13 mouse cellular contexts compared by ENCODE assay signal in the genomic region with DNA sequence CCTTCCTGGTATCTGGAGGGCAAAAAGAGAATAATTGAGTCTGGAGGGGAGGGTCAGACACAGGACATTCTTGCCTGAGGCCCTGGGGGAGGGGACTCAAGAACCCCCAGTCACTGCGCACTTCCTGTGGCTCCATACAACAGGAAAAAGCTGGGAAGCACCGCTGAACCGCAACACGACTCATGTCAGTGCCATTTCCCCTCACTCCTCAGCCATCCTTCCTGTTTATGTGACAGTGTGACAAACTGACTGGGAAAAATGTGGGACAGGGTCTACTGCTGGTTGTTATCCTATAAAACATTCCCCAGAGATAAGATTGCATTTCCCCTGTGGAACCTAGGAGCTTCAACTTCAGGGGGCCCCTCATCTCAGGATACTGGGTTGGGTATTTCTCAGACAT. TPM values are rescaled to one million over a fixed set of nuclear protein-coding genes. Genes with fewer than 3 reads are reported as not detected.
DNase-seq lines count a peak whose midpoint lies in the region; ATAC-seq and TF ChIP-seq lines count a peak whose summit lies in the region.
"Had no signal": no experiment of that assay in that cellular context is flagged by ENCODE, and none has a peak within 500 bp of the region (broad histone marks: within the 10 kb centered on the region; RNA-seq: fewer than 3 reads in every experiment).

No protein-coding gene starts in this region.

- H3K4me3 ChIP-seq in heart, embryonic 10.5 days: no peak overlapping the region
- H3K4me3 ChIP-seq in kidney, embryonic 15.5 days (replicated peaks): no peak overlapping the region
- no peak overlapping the region for H3K4me3 ChIP-seq in liver, embryonic 14.5 days (ENCODE audit: insufficient read depth in 1 of 2, low read depth in 2 of 2, low read length in 2 of 2)
- H3K4me3 ChIP-seq in megakaryocyte, embryonic 14.5 days (replicated peaks): peak overlapping the region; percentile 26
- H3K4me3 ChIP-seq: left cerebral cortex, adult 2 months; neural tube, embryonic 12.5 days had no signal

- ATAC-seq in kidney, embryonic 15.5 days (replicated peaks; ENCODE audit: low FRiP score): no peak; the same call in 1 of the 2 replicates
- peak; percentile 38; the same call in 1 of the 2 replicates for ATAC-seq in liver, embryonic 14.5 days (ENCODE audit: insufficient read depth)
- ATAC-seq: forebrain, embryonic 14.5 days; inflammation-experienced regulatory T-cells, adult 6 months had no signal

- no peak overlapping the region for H3K9ac ChIP-seq in kidney, embryonic 15.5 days
- no peak overlapping the region for H3K9ac ChIP-seq in liver, embryonic 14.5 days (replicated peaks)
- H3K9ac ChIP-seq: neural tube, embryonic 12.5 days had no signal

- peak overlapping the region; percentile 62 for H3K27ac ChIP-seq in heart, embryonic 10.5 days
- H3K27ac ChIP-seq in kidney, embryonic 15.5 days: peak overlapping the region; percentile 59
- no peak overlapping the region for H3K27ac ChIP-seq in liver, embryonic 14.5 days
- H3K27ac ChIP-seq: left cerebral cortex, adult 2 months; neural tube, embryonic 12.5 days had no signal

- no peak for TF ChIP-seq CTCF in liver, embryonic 14.5 days (IDR thresholded peaks at IDR 0.05; ENCODE audit: low read depth)

- intact Hi-C loops in heart, postnatal 10 days (cut with DNase I): no loop called here
- intact Hi-C loops in left cerebral cortex, postnatal 14 days (cut with DNase I): no loop called here

- H3K9me3 ChIP-seq in heart, embryonic 10.5 days: no peaks in the 10 kb centered on the region
- no peaks in the 10 kb centered on the region for H3K9me3 ChIP-seq in kidney, embryonic 15.5 days (replicated peaks)
- H3K9me3 ChIP-seq in liver, embryonic 14.5 days (ENCODE audit: control insufficient read depth, low read length): no peaks in the 10 kb centered on the region
- H3K9me3 ChIP-seq in megakaryocyte, embryonic 14.5 days: no peaks in the 10 kb centered on the region
- H3K9me3 ChIP-seq: neural tube, embryonic 12.5 days had no signal

- no peak overlapping the region for H3K4me2 ChIP-seq in kidney, embryonic 15.5 days
- no peak overlapping the region for H3K4me2 ChIP-seq in liver, embryonic 14.5 days (ENCODE audit: low read depth)
- H3K4me2 ChIP-seq: neural tube, embryonic 12.5 days had no signal

- 60% methylated on average over 4 of the region's 4 CpGs for WGBS in heart, embryonic 10.5 days
- 61% methylated on average over 4 of the region's 4 CpGs for WGBS in kidney, embryonic 15.5 days
- WGBS in liver, embryonic 14.5 days (ENCODE audit: insufficient replicate concordance): 18% methylated on average over 4 of the region's 4 CpGs

- DNase-seq in heart, embryonic 10.5 days (ENCODE audit: low spot score): no peak
- DNase-seq in heart, postnatal 10 days: no peak
- DNase-seq in liver, embryonic 14.5 days (ENCODE audit: low read depth in 3 of 3, low spot score in 3 of 3): no peak
- no peak for DNase-seq in left cerebral cortex, postnatal 14 days (ENCODE audit: low spot score in 2 of 2)
- no peak for DNase-seq in right cerebral cortex, postnatal 4 days
- DNase-seq: right cerebral cortex, postnatal 25 days had no signal

- H3K27me3 ChIP-seq in heart, embryonic 10.5 days (ENCODE audit: insufficient read depth, poor library complexity, severe bottlenecking): no peaks in the 10 kb centered on the region
- no peaks in the 10 kb centered on the region for H3K27me3 ChIP-seq in kidney, embryonic 15.5 days
- H3K27me3 ChIP-seq in liver, embryonic 14.5 days (ENCODE audit: control insufficient read depth, insufficient read depth, low read length): no peaks in the 10 kb centered on the region
- no peaks in the 10 kb centered on the region for H3K27me3 ChIP-seq in megakaryocyte, embryonic 14.5 days (replicated peaks)
- H3K27me3 ChIP-seq: neural tube, embryonic 12.5 days had no signal

- peaks cover 20% of the 10 kb centered on the region for H3K4me1 ChIP-seq in heart, embryonic 10.5 days
- H3K4me1 ChIP-seq in kidney, embryonic 15.5 days: no peaks in the 10 kb centered on the region
- H3K4me1 ChIP-seq in liver, embryonic 14.5 days (replicated peaks; ENCODE audit: control insufficient read depth in 2 of 2, insufficient read depth in 2 of 2, low read length in 1 of 2): peaks cover 2 to 33% of the 10 kb centered on the region in 2 experiments; a peak in 3 of 4 replicates
- peaks cover 79% of the 10 kb centered on the region for H3K4me1 ChIP-seq in megakaryocyte, embryonic 14.5 days
- H3K4me1 ChIP-seq: neural tube, embryonic 12.5 days had no signal

- H3K36me3 ChIP-seq in heart, embryonic 10.5 days: peaks cover 10% of the 10 kb centered on the region; the same call in 1 of the 2 replicates
- H3K36me3 ChIP-seq in kidney, embryonic 15.5 days: peaks cover 26% of the 10 kb centered on the region; the same call in 1 of the 2 replicates
- H3K36me3 ChIP-seq in liver, embryonic 14.5 days (replicated peaks; ENCODE audit: control insufficient read depth, insufficient read depth, low read depth): no peaks in the 10 kb centered on the region
- peaks cover 95% of the 10 kb centered on the region for H3K36me3 ChIP-seq in megakaryocyte, embryonic 14.5 days (replicated peaks; ENCODE audit: low read length)
- H3K36me3 ChIP-seq: neural tube, embryonic 12.5 days had no signal

- no peak for TF ChIP-seq EP300 in liver, embryonic 14.5 days (IDR thresholded peaks at IDR 0.05; ENCODE audit: low read depth)

RNA-seq across cellular contexts. Expression of a gene that starts 13.9 kb away (rescaled TPM):
- polyA plus RNA-seq in heart, embryonic 10.5 days (2016; fragmentation: Nextera tagmentation; extraction: Ambion mirVana): 1.6 and 3.6 TPM in 2 replicates
- 10 to 100 TPM in 1 of 2 experiments, 1 to 10 TPM in 1; 9.6 to 18.9 TPM for total RNA-seq in heart, postnatal 10 days (2021)
- polyA plus RNA-seq in kidney, embryonic 15.5 days (2015; fragmentation: Nextera tagmentation; extraction: Ambion mirVana): 6.5 and 9.1 TPM in 2 replicates
- 18.3 and 24.6 TPM in 2 replicates for polyA plus RNA-seq in liver, embryonic 14.5 days (2012; rRNA removed)
- 22.2 and 22.7 TPM in 2 replicates for polyA plus RNA-seq in liver, embryonic 14.5 days (2014; fragmentation: Nextera tagmentation; extraction: Ambion mirVana)
- 1.7 TPM in 1 of 2 replicates, not detected in the other for polyA plus RNA-seq in megakaryocyte, embryonic 14.5 days (2012; ENCODE audit: insufficient read depth, low replicate concordance)
- total RNA-seq in left cerebral cortex, postnatal 14 days (2021): 1 to 10 TPM; 1.7 to 4.3 TPM
- total RNA-seq: megakaryocyte-erythroid progenitor cell, adult 5-6 weeks had no signal
- polyA plus RNA-seq: inflammation-experienced regulatory T-cells, adult 6 months had no signal

RNA-seq across cellular contexts. Expression of a gene that starts 32.7 kb away (rescaled TPM):
- polyA plus RNA-seq in heart, embryonic 10.5 days (2016; fragmentation: Nextera tagmentation; extraction: Ambion mirVana): 29.3 and 31.6 TPM in 2 replicates
- total RNA-seq in heart, postnatal 10 days (2021): 10 to 100 TPM; 50.4 to 51.2 TPM
- polyA plus RNA-seq in kidney, embryonic 15.5 days (2015; fragmentation: Nextera tagmentation; extraction: Ambion mirVana): 30.2 and 30.8 TPM in 2 replicates
- 11.8 and 17.4 TPM in 2 replicates for polyA plus RNA-seq in liver, embryonic 14.5 days (2012; rRNA removed)
- polyA plus RNA-seq in liver, embryonic 14.5 days (2014; fragmentation: Nextera tagmentation; extraction: Ambion mirVana): 25.4 and 25.9 TPM in 2 replicates
- polyA plus RNA-seq in megakaryocyte, embryonic 14.5 days (2012; ENCODE audit: insufficient read depth, low replicate concordance): 1.8 TPM in 1 of 2 replicates, not detected in the other
- total RNA-seq in left cerebral cortex, postnatal 14 days (2021): 10 to 100 TPM; 73.5 to 77.7 TPM
